Mouse (Mus musculus): ENCODE data around the gene Spocd1. TPM values are rescaled to one million over a fixed set of nuclear protein-coding genes. Genes with fewer than 3 reads are reported as not detected.

Gene Spocd1
- polyA plus RNA-seq, 1 experiment from 2014 or later: not detected

DNA sequence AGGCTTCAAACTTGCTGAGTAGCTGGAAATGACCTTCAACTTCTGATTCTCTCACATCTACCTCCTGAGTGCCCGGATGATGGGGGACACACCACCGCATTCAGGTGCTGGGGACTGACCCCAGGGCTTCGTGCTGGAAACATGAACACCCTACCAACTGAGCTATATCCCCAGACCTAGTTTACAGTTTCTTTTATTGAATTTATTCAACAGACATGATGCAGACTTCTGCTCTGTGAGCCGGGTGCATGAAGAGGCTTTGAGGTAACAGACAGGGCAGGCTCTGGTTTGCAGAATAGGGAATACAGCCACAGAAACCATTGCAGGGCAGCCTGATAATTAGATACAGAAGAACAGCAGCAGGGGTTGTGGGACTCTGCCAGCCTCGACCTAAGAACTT, 10.6 kb upstream of the Spocd1 start:
- Histone ChIP-seq H3K9ac (no peak overlapping the region), H3K27ac (no peak overlapping the region), H3K4me3 (replicated peaks) (no peak overlapping the region), H3K36me3 (no peaks in the 10 kb centered on the region), H3K4me2 (no peak overlapping the region), H3K4me1 (replicated peaks) (peaks cover 33% of the 10 kb centered on the region), H3K27me3 (0 out of 2 replicates have a peak, but pooled peaks cover 3% of the 10 kb centered on the region), H3K9me3 (replicated peaks) (no peaks in the 10 kb centered on the region)
- no peak for ATAC-seq (ENCODE audit: low read depth)
- WGBS (ENCODE audit: insufficient replicate concordance): 57% methylated on average over 5 of the region's 5 CpGs
- no peak for DNase-seq

DNA sequence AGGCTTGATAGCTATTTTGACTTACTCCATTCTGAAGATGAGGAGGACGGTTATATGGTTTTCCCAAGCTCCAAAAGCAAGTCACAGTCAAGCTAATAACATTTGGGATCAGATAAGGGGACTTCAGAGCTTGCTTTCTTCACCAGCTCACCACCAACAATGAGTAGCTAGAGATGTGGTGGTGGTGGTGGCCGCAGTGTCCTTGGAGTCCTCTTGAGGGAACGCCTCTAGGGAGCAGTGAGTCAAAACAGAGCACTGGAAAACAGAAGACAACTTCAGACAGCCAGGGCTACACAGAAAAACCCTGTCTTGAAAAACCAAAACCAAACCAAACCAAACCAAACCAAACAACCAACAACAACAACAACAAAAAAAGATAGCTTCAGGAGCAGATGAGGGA, 10.1 kb upstream of the Spocd1 start:
- no peak for ATAC-seq (ENCODE audit: low read depth)

DNA sequence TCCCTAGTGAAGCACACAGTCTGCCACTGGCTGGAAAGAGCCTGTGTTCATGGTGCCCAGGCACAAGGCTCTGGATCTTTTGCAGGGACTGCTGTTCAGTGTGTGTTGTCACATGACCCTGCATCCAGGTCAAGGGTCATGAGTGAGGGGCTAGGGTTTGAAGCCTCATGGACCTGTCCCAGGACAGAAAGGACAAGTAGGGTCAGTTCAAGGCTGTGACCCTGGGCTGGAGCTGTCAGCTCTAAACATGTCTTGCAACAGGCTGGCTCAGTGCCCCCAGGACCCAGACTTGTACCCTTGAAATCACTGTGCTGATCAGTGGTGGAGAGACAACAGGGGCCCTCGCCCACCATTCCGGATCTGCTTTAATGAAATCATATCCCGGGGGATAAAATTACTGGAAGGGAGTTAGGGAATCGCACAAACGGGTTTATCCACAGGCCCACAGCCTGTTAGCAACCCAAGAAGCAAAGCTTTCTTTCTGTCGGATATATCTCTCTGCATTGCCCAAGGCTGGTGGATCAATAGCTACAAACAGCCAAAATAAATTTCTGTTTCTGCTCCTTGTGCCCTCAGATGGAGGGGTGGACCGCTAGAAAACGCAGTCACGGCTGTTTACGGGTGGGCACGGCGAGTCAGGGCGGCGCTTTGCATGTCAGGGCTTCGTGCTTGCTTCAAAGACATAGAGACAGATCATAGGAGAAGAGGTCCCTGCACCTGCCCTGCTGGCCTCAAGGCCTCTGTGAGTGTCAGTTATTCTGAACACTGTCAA, 8.3 kb upstream of the Spocd1 start:
- WGBS (ENCODE audit: insufficient replicate concordance): 75% methylated on average over 15 of the region's 15 CpGs
- ATAC-seq (ENCODE audit: low read depth): no peak
- no peak overlapping the region for H3K4me2 ChIP-seq
- H3K9ac ChIP-seq: no peak overlapping the region
- H3K4me3 ChIP-seq (replicated peaks): no peak overlapping the region
- no peak overlapping the region for H3K27ac ChIP-seq
- no peak for DNase-seq
- no peaks in the 10 kb centered on the region for H3K36me3 ChIP-seq
- no peaks in the 10 kb centered on the region for H3K9me3 ChIP-seq (replicated peaks)
- peaks cover 21% of the 10 kb centered on the region for H3K4me1 ChIP-seq (replicated peaks)
- H3K27me3 ChIP-seq: no peaks in the 10 kb centered on the region

More for the DNA sequence above, 10.1 kb upstream of the Spocd1 start:
- 0 out of 2 replicates have a peak, but pooled peaks cover 2% of the 10 kb centered on the region for H3K27me3 ChIP-seq
- whole genome bisulfite sequencing (ENCODE audit: insufficient replicate concordance): 55% methylated on average over 3 of the region's 3 CpGs
- H3K36me3 ChIP-seq: no peaks in the 10 kb centered on the region
- no peaks in the 10 kb centered on the region for H3K9me3 ChIP-seq (replicated peaks)
- no peak overlapping the region for H3K4me2 ChIP-seq
- DNase-seq: no peak
- H3K27ac ChIP-seq: no peak overlapping the region
- no peak overlapping the region for H3K9ac ChIP-seq
- H3K4me1 ChIP-seq (replicated peaks): peaks cover 29% of the 10 kb centered on the region
- no peak overlapping the region for H3K4me3 ChIP-seq (replicated peaks)

DNA sequence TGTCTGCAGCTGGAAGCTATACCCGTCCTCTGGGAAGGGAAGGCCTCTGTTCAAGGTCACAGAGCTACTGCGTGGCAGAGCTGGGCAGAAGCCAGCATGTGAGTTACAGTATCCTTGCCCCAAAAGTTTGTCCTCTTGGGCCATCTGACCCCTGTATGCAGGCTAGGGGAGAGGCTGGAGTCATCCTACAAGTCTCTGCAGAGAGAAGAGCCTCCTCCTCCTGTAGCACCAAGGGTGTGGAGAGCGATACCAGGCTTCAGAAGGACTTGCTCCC, 7.8 kb upstream of the Spocd1 start:
- Histone ChIP-seq H3K4me2 (no peak overlapping the region), H3K4me3 (replicated peaks) (no peak overlapping the region), H3K4me1 (replicated peaks) (peaks cover 17% of the 10 kb centered on the region), H3K9me3 (replicated peaks) (no peaks in the 10 kb centered on the region), H3K36me3 (no peaks in the 10 kb centered on the region), H3K27me3 (no peaks in the 10 kb centered on the region), H3K27ac (no peak overlapping the region), H3K9ac (no peak overlapping the region)
- no peak for ATAC-seq (ENCODE audit: low read depth)
- DNase-seq: no peak
- WGBS (ENCODE audit: insufficient replicate concordance): 73% methylated on average over 3 of the region's 3 CpGs

DNA sequence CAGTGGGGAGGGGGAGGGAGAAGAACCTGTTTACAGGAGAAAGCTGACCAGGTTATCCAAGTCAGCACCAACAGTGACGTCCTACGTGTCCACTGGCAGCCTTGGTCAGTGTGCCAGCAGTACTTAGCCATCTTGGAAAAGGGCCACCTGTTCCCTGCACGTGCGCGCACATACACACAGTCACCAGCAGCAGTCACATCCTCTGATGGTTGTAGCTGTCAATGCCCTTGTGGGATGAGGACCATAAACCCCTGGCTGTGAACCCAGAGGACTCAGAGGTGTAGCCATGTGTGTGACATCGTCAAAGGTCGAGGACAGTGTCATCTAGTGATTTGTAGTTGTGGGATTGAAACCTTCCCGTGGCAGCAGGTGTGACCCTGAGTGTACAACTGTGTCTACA, 4.9 kb upstream of the Spocd1 start:
- H3K36me3 ChIP-seq: no peaks in the 10 kb centered on the region
- ATAC-seq (ENCODE audit: low read depth): no peak
- H3K4me3 ChIP-seq (replicated peaks): no peak overlapping the region
- no peaks in the 10 kb centered on the region for H3K27me3 ChIP-seq
- H3K9ac ChIP-seq: no peak overlapping the region
- H3K9me3 ChIP-seq (replicated peaks): no peaks in the 10 kb centered on the region
- H3K4me2 ChIP-seq: no peak overlapping the region
- no peak overlapping the region for H3K27ac ChIP-seq
- peaks cover 22% of the 10 kb centered on the region for H3K4me1 ChIP-seq (replicated peaks)
- WGBS (ENCODE audit: insufficient replicate concordance): 71% methylated on average over 8 of the region's 8 CpGs
- no peak for DNase-seq

DNA sequence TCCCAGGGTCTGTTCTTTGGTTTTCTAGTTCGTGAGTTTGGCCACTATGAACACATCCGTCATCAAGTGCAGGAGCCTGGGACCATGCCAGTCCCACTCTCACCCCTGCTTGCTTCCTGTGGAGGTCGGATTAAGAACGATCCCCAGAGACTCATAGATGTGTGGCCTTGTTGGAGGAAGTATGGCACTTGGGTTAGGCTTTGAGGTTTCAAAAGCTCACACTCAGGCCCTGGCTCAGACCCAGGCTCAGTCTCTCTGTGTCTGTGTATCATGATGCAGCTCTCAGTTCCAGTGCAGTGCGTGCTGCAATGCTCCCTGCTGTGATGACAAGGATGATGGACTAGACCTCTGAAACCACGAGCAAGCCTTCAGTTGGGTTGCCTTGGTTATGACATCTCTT, 4.4 kb upstream of the Spocd1 start:
- no peak for ATAC-seq (ENCODE audit: low read depth)
- WGBS (ENCODE audit: insufficient replicate concordance): 33% methylated on average over 6 of the region's 6 CpGs
- no peak overlapping the region for H3K27ac ChIP-seq

DNA sequence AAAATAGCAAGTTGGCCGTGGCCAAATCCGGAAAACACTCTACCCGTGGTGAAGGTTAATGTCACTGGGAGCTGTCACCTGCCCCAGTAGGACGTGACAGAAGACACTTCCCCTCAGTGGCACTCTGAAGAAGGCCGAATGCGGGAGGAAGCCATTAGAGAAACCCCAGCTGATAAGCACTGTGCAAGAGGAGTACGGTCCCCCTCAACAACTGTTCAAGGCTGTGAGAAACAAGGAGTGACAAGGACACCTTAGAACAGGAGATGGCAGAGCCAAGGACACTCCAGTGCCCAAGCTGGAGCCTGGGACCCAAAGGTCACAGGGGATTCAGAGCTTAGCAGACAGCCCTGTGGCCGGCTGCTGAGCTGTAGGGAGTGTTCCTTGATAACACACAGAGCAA, 2.5 kb upstream of the Spocd1 start:
- no peak overlapping the region for H3K9ac ChIP-seq

More for the DNA sequence above, 4.4 kb upstream of the Spocd1 start:
- DNase-seq: no peak
- H3K27me3 ChIP-seq: no peaks in the 10 kb centered on the region
- H3K36me3 ChIP-seq: no peaks in the 10 kb centered on the region
- peaks cover 22% of the 10 kb centered on the region for H3K4me1 ChIP-seq (replicated peaks)
- H3K4me2 ChIP-seq: no peak overlapping the region
- no peak overlapping the region for H3K4me3 ChIP-seq (replicated peaks)
- no peaks in the 10 kb centered on the region for H3K9me3 ChIP-seq (replicated peaks)
- no peak overlapping the region for H3K9ac ChIP-seq

DNA sequence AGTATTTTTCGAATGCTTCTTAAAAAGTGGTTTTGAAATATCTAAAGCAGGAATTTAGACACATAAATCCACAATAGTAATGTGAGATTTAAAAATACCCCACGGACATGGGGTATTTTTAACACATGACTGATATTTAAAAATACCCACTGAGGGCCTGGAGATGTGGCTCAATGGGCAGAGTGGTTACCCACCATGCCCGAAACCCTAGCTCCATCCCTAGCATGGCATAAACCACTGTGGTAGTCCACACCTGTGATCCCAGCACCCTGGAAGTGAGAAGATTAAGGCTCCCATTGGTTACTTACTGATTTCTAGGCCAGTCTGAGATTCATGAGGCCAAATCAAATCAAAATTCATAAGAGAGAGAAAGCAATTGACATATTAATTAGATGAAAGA, 2.0 kb upstream of the Spocd1 start:
- H3K9me3 ChIP-seq (replicated peaks): no peaks in the 10 kb centered on the region
- no peaks in the 10 kb centered on the region for H3K27me3 ChIP-seq
- H3K9ac ChIP-seq: no peak overlapping the region
- no peak overlapping the region for H3K27ac ChIP-seq
- H3K36me3 ChIP-seq: no peaks in the 10 kb centered on the region
- no peak overlapping the region for H3K4me3 ChIP-seq (replicated peaks)
- no peak overlapping the region for H3K4me2 ChIP-seq
- peaks cover 11% of the 10 kb centered on the region; the same call in 1 of the 2 replicates for H3K4me1 ChIP-seq (replicated peaks)
- ATAC-seq (ENCODE audit: low read depth) (no peak), DNase-seq (no peak)
- WGBS (ENCODE audit: insufficient replicate concordance): 48% methylated on average over 3 of the region's 3 CpGs

More for the DNA sequence above, 2.5 kb upstream of the Spocd1 start:
- H3K4me1 ChIP-seq (replicated peaks): peaks cover 11% of the 10 kb centered on the region; the same call in 1 of the 2 replicates
- no peaks in the 10 kb centered on the region for H3K27me3 ChIP-seq
- no peak overlapping the region for H3K4me3 ChIP-seq (replicated peaks)
- H3K9me3 ChIP-seq (replicated peaks): no peaks in the 10 kb centered on the region
- no peak for ATAC-seq (ENCODE audit: low read depth)
- WGBS (ENCODE audit: insufficient replicate concordance): 5% methylated on average over 8 of the region's 8 CpGs
- no peak for DNase-seq
- no peak overlapping the region for H3K4me2 ChIP-seq
- no peaks in the 10 kb centered on the region for H3K36me3 ChIP-seq
- H3K27ac ChIP-seq: no peak overlapping the region

DNA sequence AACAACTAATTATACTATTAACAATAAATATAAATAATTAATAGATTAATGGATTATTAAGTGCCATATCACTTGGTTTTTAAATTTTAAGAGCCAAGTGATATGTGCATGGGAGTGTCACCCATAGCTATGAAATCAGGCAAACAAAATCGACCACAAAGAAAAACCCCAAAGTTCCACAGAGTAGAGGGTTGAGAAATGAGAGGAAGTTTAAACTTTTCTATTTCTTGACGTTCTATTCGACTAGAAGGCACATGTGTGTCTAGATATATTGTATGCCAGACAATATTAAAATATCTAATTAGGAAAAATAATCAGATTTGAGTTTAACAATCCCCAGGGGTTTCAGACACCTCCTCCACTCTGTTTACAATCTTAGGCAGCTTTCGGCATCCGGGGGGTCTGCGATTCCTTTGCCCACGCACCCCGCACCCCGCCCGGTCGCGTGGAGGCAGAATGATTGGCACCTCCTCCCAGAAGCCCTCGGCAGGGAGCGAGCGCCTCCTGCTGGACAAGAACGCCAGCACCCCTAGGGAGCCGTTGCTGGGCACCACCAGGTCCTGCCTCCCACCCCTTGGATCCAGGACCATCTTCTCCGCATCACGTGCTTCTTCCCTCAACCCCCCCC, 811 bp upstream of the Spocd1 start:
- Histone ChIP-seq H3K27ac (no peak overlapping the region), H3K36me3 (no peaks in the 10 kb centered on the region), H3K9me3 (replicated peaks) (no peaks in the 10 kb centered on the region), H3K9ac (no peak overlapping the region), H3K4me1 (replicated peaks) (peaks cover 11% of the 10 kb centered on the region; the same call in 1 of the 2 replicates), H3K27me3 (no peaks in the 10 kb centered on the region), H3K4me2 (peak overlapping the region; percentile 50), H3K4me3 (replicated peaks) (no peak overlapping the region)
- peak; percentile 55 for DNase-seq
- 0 out of 2 replicates have a peak, but pooled peaks have one; percentile 58 for ATAC-seq (ENCODE audit: low read depth)
- under 1% methylated on average over 19 of the region's 19 CpGs for WGBS (ENCODE audit: insufficient replicate concordance)

DNA sequence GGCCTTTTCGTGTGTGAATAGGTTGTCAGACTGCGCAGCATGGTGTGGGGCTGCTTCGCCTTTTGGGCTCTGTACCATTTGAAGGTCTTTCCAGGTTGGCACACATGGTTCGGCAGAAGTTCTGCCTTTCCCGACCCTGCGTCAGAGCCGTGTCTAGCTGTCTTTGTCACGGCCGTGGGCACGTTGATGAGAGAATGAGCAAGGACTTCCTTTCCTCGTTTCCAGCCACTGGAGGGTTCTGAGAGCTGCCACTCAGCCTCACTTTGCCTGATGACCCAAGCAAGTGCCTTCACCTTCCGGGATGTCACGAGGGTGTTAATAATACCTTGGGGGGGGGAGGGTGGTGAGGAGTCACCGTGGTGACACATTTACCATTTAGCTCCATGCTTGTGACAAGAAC, 4.6 kb downstream of the Spocd1 start:
- Histone ChIP-seq H3K9me3 (replicated peaks) (no peaks in the 10 kb centered on the region), H3K4me3 (replicated peaks) (no peak overlapping the region), H3K27ac (no peak overlapping the region), H3K4me1 (replicated peaks) (peaks cover 1% of the 10 kb centered on the region; the same call in 1 of the 2 replicates), H3K4me2 (no peak overlapping the region), H3K27me3 (no peaks in the 10 kb centered on the region), H3K9ac (no peak overlapping the region), H3K36me3 (no peaks in the 10 kb centered on the region)
- DNase-seq (no peak), ATAC-seq (ENCODE audit: low read depth) (no peak)
- 52% methylated on average over 14 of the region's 14 CpGs for WGBS (ENCODE audit: insufficient replicate concordance)

DNA sequence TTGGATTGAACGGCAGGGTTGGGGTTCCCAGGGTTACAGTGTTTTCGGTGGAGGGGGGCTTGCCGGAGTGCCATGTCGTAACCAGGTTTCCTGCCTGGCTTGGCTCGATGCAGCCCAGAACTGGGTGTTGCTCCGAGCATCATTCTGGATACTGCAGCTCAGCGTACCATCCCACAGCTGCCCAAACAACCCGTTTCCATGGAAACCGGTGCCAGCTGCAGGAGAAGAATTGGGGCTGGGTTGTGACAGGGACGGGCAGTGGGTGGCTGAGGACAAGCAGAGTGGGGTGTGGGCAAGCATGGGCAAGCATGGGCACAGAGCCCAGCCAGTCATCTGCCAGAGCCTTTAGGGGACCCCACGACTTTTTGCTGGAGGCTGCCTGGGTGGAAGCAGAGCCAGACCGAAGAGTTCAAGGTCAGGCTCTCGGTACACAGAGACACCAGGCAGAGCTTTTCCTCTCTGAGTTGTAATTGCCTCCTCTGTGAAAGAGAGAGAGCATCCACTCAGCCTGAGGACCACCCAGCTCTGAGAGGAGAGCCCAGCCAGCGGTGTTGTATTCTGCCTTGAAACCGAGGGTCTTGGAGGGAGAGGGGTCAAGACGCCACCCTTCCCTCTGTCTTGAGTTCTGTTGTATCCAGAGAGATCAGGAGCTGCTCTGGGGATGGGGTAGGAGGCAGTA, 5.3 kb downstream of the Spocd1 start:
- no peak for DNase-seq
- H3K27me3 ChIP-seq: no peaks in the 10 kb centered on the region
- no peaks in the 10 kb centered on the region for H3K36me3 ChIP-seq
- H3K4me1 ChIP-seq (replicated peaks): no peaks in the 10 kb centered on the region; the same call in 1 of the 2 replicates
- H3K9me3 ChIP-seq (replicated peaks): no peaks in the 10 kb centered on the region
- 58% methylated on average over 16 of the region's 16 CpGs for WGBS (ENCODE audit: insufficient replicate concordance)
- H3K4me3 ChIP-seq (replicated peaks): no peak overlapping the region
- ATAC-seq (ENCODE audit: low read depth): no peak
- H3K27ac ChIP-seq: no peak overlapping the region
- H3K9ac ChIP-seq: no peak overlapping the region
- no peak overlapping the region for H3K4me2 ChIP-seq
